Mouse (Mus musculus) neutrophil, adult 65 days (primary cell): ENCODE measurements around the gene Klre1. TPM values are rescaled to one million over a fixed set of nuclear protein-coding genes. Genes with fewer than 3 reads are reported as not detected.

Experiments used
- total RNA-seq: library from RNA; stranded (reverse); gene quantifications from 2 replicates; pipeline ENCODE4 v1.2.4, GENCODE M21; 2023

Gene Klre1
- total RNA-seq: not detected in 2 replicates

DNA sequence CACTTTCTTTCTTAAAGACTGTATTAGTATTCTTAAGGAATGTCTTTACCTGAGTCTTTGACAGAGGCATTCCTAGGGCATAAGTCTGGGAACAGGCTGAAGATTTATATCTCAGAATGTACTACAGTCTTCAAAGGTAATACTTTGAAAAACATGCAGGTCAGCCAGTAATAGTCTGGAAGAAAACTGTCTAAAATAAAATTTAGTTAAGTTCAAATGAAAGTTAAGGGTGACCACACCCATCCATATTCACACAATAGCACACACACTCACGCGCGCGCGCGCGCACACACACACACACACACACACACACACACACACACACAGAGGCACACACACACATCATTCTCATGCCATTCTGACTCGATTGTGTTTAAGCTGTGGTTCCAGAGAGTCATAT is at the start of gene Klre1:
Klre1 (plus strand) TSS at position 301 of the 400 bp plus-strand sequence.

GRCm38 (mm10) chr6:129532942-129533860 is 44.5 kb upstream of the Klre1 start, which contains the start of gene Gabarapl1:
Gabarapl1 (plus strand) TSS chr6:129533160.

DNA sequence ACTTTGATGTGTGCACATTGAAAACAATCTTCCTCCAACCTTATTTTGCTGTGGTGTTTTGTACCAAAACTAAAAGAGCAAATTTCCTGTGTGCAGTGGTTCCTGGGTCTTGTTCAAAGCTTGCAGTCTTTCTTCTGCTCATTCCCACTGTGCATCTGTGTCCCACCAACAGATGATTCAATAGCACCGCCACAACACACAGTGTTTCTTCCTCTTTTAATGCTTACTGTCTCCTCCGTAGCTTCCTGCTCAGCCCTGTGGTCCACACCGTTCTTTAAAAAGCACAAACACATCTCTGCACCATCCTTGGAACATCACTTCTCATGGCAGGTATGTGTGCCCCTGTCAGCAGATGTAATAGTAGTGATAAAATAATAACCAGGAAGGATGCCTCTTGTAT is 13.8 kb downstream of the Klre1 start, which contains the start of gene Klrd1:
Klrd1 (plus strand) TSS at position 275 of the 400 bp plus-strand sequence.

DNA sequence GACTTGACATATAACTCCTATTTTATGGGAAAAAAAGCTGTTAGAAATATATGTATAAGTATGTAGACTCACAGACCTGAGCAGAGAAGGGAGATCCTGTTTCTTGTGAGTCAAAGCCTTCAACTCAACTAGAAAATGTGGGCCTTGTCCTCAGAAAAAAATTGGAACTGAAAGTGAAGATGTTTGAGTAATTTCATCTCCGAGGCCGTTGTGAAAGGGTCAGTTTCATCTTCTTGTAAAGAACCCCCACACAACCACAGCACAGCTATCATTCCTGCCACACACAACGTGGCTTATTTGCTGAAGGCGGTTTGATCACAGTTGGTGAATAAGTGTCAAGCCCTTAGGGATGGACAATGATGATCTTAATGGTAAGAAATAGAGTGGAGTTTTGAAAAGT is 46.0 kb downstream of the Klre1 start, which contains the start of gene Klrk1:
Klrk1 (minus strand) TSS at position 130 of the 400 bp plus-strand sequence.

Other genes with a start within 250 kb of the Klre1 start
- gene 4922502D21Rik, start 246.1 kb upstream of the Klre1 start, total RNA-seq: not detected in 2 replicates
- gene Clec12a, start 235.2 kb upstream of the Klre1 start, total RNA-seq: 157 TPM in 2 replicates
- not detected in 2 replicates for gene Clec12b, start 192.0 kb upstream of the Klre1 start, total RNA-seq
- 12.0 and 13.0 TPM in 2 replicates for gene Clec1b, start 180.6 kb upstream of the Klre1 start, total RNA-seq
- gene Clec9a, start 169.0 kb upstream of the Klre1 start, total RNA-seq: 0.92 and 2.7 TPM in 2 replicates
- gene Clec1a, start 125.9 kb upstream of the Klre1 start, total RNA-seq: 0.23 and 0.57 TPM in 2 replicates
- gene Olr1, start 70.7 kb upstream of the Klre1 start, total RNA-seq: 35.0 and 36.3 TPM in 2 replicates
- 0.91 and 1.1 TPM in 2 replicates for gene Tmem52b, start 65.3 kb upstream of the Klre1 start, total RNA-seq
- 27.8 and 30.0 TPM in 2 replicates for gene Gabarapl1, start 44.7 kb upstream of the Klre1 start, total RNA-seq
- 0.54 and 0.77 TPM in 2 replicates for gene Klrd1, start 13.9 kb downstream of the Klre1 start, total RNA-seq
- gene Klrk1, start 46.0 kb downstream of the Klre1 start, total RNA-seq: 0.36 and 0.57 TPM in 2 replicates
- not detected in 2 replicates for gene Klrc3, start 65.4 kb downstream of the Klre1 start, total RNA-seq
- not detected in 2 replicates for gene Klrc2, start 82.8 kb downstream of the Klre1 start, total RNA-seq
- gene Klrc1, start 101.1 kb downstream of the Klre1 start, total RNA-seq: not detected in 2 replicates
- not detected in 2 replicates for gene Klri1, start 139.2 kb downstream of the Klre1 start, total RNA-seq
- not detected in 2 replicates for gene Klri2, start 162.6 kb downstream of the Klre1 start, total RNA-seq
- gene Gm156, start 206.4 kb downstream of the Klre1 start, total RNA-seq: not detected in 2 replicates